Mouse (Mus musculus) neutrophil, adult 5-6 weeks (primary cell): ENCODE results near the gene Grid1. TPM values are rescaled to one million over a fixed set of nuclear protein-coding genes. Genes with fewer than 3 reads are reported as not detected.

ENCODE experiments used
- ATAC-seq: fragments of 151-379, 151-347 bp; 2 replicates; pipeline ENCODE4 v1.8.0; 2017; ENCODE audit warnings: mild to moderate bottlenecking, moderate TSS enrichment; ENCODE audit not compliant: insufficient number of reproducible peaks, poor library complexity, low FRiP score, severe bottlenecking; ENCODE audit errors: extremely low read depth
- total RNA-seq: library from RNA; stranded (forward); fragments of 200-1000 nt; gene quantifications from 2 replicates; pipeline ENCODE4 v1.2.3, GENCODE M21; 2017

Gene Grid1
- total RNA-seq, 1 experiment from 2014 or later = not detected

DNA sequence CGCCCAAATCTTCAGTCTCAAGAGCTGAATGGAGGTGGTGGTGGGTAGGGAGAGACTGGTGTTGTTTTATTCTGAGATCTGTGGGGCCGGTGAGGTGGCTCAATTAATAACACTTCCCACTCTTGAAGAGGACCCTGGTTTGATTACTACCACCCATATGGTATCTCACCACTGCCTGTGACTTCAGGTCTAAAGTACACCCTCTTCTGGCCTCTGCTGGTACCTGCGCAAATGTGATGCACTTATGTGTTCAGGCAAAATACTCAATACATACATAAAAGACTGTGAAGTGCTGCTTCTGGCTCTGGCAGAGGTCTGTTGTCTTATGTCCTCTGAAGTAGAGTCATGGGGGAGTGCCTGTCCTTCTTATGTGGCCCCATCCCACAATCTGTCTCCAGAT lies 4.3 kb downstream of the Grid1 start:
- ATAC-seq = no peak

DNA sequence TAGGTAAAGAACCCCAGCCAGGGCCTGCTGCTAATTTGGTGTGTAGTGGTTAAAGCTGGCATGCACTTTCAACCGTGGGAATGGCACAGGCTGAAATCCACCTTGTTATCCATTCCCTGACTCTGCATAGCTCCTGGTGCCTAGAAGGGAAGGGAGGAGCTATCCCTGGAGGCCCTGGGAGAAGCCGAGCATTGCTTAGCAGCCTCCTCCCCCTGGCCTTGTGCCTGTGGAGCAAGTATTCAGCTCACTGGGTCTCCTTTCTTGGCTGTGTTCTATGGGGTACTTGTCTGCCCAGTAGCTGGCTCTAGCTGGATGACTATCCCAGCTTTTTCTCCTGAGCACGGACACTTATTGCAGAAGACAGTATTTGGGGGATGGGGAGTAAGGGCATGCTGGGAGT lies 6.0 kb downstream of the Grid1 start:
- no peak for ATAC-seq

DNA sequence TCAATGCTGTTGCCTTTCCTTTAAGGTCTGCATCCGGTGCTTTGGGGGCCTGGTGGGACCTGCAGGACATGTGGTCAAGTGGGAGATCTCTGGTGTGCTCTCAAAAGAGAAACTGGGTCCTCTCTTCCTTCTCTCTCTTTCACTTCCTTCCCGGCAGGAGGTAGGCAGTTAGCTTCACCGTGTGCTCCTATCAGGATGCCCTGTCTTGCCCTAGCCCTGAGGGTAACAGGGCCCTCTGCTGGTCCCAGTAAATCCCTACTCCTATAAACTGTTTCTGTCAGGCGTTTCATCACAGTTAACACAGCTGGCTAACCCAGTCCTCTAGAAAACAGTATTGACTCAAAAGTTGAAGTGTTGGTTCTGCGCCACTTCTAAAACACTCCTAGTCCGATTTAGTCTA lies 9.9 kb downstream of the Grid1 start:
- no peak for ATAC-seq

DNA sequence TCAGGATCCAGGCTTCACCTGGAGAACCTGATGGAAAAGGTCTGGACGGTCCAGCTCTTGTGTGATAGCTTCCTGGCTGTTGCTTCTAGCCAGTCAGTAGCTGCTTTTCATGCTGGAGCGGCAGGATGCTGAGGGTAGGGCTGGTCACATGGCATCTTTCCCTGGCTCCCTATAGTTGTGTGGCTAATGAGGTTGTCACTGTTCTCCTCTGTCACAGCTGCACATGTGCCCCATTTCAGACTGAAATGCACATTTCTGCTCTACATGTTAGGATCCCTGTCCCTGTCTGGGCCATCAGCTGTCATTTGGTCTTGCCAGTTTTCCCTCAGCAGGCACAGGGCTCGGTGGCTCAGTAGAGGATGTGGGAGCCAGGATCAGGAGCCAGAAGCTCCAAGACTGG lies 17.2 kb downstream of the Grid1 start:
- ATAC-seq = no peak

DNA sequence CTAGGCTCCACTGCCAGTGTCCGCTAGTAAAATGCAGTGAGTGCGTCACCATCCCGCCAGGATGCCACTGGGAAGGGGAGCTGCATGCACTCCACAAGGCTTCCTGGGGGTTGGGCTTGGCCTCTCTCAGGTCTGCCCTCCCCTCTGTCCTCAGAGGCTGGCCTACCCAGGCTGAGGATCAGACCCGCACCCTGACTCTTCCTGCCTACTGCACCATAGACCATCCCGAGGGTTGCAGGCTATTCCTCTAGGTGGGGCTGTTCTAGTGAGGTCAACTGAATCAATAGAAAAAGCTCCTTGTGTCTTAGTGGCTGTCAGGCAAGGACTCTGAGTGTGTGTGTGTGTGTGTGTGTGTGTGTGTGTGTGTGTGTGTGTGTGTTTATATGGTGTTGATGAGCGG lies 19.1 kb downstream of the Grid1 start:
- ATAC-seq = no peak

DNA sequence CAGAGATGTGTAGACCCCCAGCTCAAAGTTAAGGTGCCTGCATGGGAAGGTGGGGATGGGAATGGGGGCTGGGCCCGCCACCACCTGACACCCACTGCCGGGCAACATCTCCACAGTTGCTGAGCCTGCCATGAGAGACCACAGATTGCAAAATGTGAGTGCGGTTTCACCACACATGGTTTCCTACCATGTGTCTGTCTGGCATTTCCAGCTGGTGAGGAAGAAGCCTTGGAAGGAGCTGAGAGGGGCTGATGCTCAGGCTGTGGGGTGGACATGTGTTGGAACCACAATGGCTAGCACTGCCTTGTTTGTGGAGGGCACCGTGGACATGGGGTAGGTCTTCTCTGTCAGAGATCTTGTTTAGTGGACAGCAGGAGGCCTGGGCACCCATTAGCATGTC lies 20.0 kb downstream of the Grid1 start:
- no peak for ATAC-seq

DNA sequence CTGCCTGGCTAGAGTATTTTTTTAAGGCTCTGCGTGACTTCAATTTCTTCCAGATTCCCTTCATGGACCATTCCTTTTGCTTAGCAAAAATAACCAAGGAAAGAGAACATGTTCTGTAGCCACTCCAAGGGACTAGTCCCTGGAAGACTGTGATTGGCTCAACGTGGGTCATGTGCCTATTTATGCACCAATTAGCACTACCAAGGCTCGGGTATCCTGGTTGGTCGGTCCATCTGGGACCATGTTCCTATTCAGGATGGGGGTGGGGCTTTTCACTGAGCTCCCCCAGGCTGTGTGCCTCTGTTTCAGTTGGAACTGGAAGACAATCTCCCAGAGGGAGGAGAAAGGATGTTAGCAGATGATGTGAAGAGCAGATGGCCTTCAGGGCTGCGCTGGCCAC lies 23.7 kb downstream of the Grid1 start:
- ATAC-seq = no peak

DNA sequence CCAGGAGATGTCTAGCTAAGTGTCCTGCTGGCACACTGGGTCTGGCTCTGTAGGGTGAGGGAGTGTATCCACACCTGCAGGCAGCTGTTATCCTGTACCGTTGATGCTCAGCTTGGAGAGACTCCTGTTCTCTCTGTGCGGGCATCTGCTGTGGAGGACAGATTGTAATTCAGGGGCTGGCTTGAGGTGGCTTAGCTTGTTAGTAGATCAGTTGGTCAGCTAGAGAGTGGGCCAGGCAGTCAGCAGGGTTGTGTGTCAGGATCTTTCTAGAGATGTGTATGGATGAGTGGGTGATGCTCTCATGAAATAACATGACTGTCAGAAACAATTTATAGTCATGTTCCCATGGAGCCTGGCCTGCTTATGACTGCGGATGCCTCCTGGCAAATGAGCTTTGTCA lies 24.3 kb downstream of the Grid1 start:
- ATAC-seq = no peak

DNA sequence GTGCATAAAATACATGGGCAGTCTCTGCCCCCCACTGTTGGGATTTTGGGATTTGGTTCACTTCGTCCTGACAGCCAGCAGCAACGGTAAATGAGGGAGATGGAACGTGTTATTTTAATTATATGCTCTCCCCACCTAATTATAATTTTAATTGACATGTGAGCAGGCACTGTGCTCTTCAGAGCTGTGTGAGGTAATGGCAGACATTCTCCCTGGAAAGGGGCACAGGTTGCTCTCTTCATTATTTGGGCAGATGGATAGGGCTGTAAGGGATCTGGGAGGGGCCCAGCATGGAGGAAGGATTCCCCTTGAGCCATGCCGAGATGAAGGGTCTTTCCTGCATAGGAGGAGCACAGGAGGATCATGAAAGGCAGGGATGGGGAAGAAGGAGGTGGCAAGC lies 26.9 kb downstream of the Grid1 start:
- ATAC-seq = no peak

DNA sequence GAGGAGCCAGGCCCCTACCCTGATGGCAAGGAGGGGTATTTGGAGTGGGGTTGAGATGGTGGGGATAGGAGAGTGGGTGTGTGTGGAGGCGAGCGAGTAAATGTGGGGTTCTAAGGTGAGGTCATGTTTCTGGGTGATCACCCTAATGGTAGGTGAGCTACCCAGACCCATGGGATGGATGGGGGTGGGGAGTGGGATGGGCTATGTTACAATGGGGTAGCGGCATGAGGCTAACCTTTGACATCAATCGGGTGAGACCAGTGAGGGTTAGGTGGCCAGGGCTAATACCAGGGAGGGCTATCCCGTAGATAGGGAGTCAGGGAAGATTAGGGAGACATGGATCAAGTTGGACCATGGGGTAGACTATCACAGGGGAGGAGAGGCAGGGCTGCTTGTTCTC lies 27.7 kb downstream of the Grid1 start:
- ATAC-seq = no peak

DNA sequence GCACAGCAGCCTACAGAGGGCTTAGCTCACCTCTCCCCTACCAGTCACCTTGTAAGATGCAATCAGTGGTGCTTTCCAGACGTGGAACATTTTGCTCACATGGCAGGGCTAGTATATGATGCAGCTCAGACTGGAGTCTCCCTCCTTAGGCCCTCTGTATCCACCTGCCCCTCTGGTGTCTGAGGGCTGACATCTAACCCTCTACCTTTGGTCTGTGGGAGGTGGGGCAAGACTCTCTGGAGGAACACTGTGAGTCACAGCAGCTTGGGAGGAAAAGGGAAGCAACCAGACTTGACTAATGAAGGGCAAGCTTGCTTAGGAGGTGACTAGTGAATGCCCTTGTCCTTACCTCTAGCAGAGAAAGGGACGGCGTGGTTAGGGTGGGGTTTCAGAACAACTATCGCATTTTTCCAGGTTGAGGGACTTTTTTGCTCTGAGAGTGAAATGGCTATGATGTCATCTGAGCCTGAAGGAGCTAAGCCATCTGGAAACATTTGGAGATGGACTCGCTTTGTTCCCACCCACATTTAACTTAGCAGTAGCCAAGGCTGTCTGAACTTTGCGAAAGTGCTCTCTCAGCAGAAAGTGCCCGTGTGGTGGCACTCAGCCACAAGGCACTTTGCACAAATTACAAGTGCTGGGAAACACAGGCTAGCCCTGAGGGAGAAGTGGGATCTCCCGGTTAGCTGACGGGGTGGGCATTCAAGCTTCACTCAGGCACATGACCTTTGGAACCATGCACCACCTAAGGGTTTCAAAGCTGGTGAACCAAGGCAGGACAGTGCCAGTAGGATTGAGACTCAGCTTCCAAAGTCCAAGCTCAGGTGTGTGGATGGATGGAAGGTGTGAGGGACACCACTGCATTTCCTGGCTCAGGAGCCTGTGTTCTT lies 41.2 kb downstream of the Grid1 start:
- no peak for ATAC-seq

DNA sequence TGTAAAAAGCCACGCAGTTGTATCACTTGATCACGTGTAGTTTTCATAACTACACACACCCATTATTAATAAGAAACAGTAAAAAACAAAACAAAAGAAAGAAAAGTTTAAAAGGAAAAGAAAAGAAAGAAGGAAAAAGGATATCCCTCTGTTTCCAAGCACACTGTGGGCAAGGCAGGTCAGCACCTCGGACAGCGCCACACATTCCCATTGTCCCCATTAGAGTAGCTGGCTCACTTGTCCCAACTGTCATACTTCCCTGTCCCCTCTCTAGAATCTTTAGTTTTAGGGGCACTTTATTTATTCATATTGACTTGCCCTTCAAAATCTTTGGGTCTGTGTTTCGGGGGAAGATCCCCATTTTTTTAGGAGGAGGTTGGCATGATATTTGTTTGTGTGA lies 47.4 kb downstream of the Grid1 start:
- ATAC-seq = no peak

DNA sequence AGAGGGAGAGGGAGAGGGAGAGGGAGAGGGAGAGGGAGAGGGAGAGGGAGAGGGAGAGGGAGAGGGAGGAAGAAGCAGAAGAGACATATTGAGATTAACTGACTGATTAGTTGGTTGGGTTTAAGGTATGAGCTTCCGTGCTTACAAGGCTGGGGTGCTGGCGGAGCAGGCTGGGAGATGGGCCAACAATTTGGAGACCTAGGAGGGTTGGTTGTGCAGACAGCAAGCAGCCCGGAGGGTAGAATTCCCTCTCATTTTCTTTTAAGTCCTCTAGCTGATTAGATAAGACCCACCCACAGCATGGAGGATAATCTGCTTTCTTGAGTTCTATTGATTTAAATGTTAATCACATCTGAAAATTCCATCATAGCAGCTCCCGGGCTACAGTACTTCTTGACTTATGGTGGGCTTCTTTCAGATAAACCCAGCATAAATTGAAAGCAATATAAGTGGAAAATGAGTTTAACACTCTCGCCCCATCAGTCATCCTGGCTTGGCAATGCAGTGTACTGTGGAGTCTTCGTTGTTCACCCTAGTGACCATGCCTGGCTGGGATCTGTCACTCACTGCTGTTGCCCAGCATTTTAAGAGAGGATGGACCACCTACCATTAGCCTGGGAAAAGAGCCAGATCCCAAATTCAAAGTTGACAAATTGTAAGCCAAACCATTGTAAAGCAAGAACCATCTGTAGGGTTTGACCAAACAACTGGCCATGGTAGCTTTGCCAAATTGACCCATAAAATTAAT lies 48.8 kb downstream of the Grid1 start:
- ATAC-seq = no peak

DNA sequence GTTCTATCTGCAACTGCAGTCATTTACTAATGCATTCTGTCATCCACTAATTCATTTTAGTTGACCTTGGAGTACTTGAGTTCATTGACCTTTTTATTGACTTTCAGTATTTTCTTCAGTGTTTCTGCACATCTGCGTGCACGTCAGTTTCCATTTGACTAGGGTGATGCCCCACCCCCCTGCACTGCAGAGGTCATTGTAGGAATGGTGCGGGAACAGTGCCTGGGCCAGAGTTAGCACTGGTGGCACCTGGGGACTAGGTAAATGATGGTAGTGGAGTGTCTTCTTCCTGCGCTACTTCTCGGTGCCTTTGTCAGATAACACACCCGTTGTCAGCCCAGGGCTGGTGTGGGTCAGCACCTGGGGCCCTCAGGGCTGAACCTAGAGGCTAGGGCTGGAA lies 60.1 kb downstream of the Grid1 start:
- no peak for ATAC-seq

DNA sequence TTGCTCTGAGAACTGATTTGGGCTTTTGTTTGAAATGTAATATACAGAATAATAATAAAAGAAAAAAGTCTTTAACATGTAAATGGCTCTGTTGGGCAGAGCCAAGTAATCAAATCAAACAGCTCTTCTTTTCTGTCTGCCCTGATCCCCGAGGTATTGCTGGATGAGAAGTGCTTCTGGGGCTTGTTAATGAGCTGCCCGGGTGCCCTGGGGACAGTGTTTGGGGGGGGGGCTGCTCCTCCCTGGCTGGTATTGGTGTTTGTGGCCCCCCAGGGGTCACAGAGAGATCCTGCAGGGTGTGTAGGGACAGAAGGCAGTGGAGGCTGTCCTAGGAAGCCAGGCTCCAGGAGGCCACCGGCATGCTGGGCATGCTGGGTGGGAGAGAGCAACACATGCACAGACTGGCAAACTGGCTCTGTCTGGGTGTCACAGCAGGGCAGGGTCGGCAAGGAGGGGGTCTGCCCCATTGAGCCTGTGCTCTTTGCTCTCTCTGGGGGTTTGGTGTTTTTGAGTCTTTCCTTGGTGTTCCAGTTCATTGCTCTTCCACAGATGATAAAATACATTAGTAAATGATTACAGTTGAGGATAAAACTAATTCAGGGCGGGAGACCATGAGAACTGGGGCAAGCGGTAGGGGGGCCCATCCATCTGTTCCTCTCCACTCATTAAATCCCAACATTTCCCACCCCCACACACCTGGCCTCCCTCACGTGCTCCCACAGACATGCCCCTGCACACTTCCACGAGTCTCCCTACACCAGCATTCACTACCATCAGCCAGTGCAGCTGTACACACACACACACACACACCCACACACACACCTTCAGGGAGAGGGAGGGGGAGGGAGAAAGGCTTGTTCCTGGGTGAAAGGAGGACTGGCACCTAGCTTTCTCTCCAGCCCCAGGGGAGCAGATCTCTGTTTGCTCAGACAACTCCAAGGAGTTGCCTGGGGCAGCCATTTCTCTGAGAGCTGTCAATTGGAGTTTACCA lies 60.8 kb downstream of the Grid1 start:
- no peak for ATAC-seq

DNA sequence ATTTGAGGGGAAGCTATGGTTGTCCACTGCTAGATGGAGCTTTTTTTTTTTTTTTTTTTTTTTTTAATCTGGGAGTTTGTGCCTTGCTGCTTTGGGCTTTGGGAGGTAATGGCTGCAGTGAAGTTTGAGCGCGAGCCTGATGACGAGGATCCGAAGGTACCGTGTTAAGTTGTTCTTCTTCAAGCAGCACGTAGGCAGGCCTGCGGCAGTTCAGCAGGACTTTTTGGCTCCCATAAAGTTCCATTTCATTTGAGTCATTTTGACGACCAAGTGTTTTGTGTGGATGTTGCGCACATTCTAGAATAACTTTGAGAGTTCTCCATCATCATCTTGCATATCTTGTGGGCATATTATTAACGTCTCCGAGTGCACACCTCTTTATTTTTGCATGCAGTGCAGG lies 64.3 kb downstream of the Grid1 start:
- no peak for ATAC-seq

DNA sequence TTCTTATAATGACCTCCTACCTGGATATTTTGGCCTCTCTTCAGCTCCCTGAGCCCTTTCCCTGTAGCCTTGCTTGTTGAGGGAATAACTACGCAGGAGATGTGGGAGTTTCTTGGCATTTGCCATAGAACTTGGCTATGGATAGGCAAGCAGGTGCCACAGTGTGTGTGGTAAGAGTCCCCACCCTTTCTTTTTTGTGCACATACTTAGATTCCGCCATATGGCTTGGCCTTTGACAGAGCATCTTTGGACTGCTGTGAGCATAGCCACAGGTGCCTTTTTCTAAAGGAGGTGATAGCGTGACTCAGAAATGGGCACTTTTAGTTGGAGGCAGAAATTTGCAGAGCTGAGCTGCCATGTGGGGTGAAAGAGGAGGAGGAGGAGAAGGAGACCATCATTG lies 64.7 kb downstream of the Grid1 start:
- no peak for ATAC-seq

DNA sequence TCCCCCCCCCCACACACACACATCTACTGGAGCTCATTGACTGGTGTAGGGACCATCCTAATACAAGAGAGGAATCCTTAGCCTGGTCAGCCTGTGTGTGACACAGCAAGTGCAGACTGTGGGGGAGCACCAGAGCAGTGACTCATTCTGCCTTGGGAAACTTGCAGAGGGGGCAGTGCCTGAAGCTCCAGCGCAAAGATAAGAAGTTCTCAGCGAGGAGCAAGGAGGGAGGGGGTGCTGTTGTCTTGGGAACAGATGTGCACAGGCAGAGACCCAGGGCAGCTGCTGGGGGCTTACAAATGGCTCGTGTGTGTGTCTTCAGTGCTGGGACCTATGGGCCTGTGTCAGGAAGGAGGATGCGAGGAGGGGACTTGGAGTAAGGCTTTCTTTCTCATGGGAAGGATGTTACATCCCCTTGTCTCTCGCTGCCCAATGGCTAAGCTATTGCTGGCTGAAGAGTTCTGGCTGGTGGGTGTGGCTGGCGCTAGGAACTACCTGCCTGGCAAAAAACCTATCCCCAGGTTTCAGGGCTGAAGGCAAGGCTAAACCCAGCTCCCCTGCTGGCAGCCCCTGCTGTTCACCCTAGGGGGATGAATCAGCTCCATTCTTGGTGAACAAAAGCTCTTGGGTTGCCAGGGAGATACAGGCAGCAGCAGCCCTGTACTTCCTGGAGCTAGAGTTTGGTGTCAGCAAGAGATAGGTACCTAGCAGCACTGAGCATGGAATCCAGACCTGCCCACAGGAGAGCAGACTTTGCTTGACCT lies 72.0 kb downstream of the Grid1 start:
- no peak for ATAC-seq
